Mouse (Mus musculus) left cerebral cortex, postnatal 10 days (tissue): ENCODE results near the gene Bmyc. TPM values are rescaled to one million over a fixed set of nuclear protein-coding genes. Genes with fewer than 3 reads are reported as not detected.
"Not testable (repeated sequence)": the region's sequence is repeated elsewhere in the genome, so short reads cannot be mapped to it uniquely, and the experiment has no call there.

Experiments
- DNase-seq, 2 experiments: peaks; one replicate each; pipeline ENCODE4 v3.0.0; 2021 to 2022; ENCODE audit warnings: low spot score in 2 of 2, mixed read lengths in 1 of 2; ENCODE audit errors: extremely low spot score in 1 of 2
- intact Hi-C: fragments of 180-260 bp; cut with DNase I; formaldehyde crosslinking; loops from one replicate; pipeline ENCODE4 v1.15.1; 2025
- total RNA-seq, 2 experiments: library from RNA; stranded (reverse); gene quantifications; 2 replicates each; pipeline ENCODE4 v1.2.3; 2021

Gene Bmyc
- total RNA-seq, result 10 to 100 TPM; 80.8 to 95.4 TPM

GRCm38 (mm10) chr2:25706643-25707481, at the start of gene Bmyc:
Gene Bmyc (plus strand): TSS chr2:25706739.
- DNase-seq, result peak; percentile 87 to 90
- intact Hi-C loops, result no loop called here

- DNase-seq, result peak in 1 of 2 experiments; percentile 9
- intact Hi-C loops, result no loop called here
Observed at GRCm38 (mm10) chr2:25657246-25657645, 49.3 kb upstream of the Bmyc start.

GRCm38 (mm10) chr2:25657652-25658051, 48.9 kb upstream of the Bmyc start, which contains the start of gene Lcn5:
Gene Lcn5 (plus strand): TSS chr2:25657952.
- intact Hi-C loops, result no loop called here
- DNase-seq, result no peak

GRCm38 (mm10) chr2:25660279-25660678, 46.3 kb upstream of the Bmyc start:
- intact Hi-C loops, result no loop called here
- no peak for DNase-seq

- DNase-seq, result no peak
- intact Hi-C loops, result no loop called here
Observed at GRCm38 (mm10) chr2:25661245-25661970, 45.1 kb upstream of the Bmyc start.

- peak in 1 of 2 experiments; percentile 50 for DNase-seq
- intact Hi-C loops, result no loop called here
Observed at GRCm38 (mm10) chr2:25663511-25663910, 43.0 kb upstream of the Bmyc start.

GRCm38 (mm10) chr2:25664125-25664524, 42.4 kb upstream of the Bmyc start:
- DNase-seq, result no peak
- intact Hi-C loops, result no loop called here

GRCm38 (mm10) chr2:25666516-25666915, 40.0 kb upstream of the Bmyc start:
- DNase-seq, result no peak
- intact Hi-C loops, result no loop called here

- intact Hi-C loops, result no loop called here
- DNase-seq, result no peak
Observed at GRCm38 (mm10) chr2:25676486-25676885, 30.1 kb upstream of the Bmyc start, which contains the start of gene Lcn6. Gene Lcn6 (plus strand): TSS chr2:25676786.

- no peak for DNase-seq
- intact Hi-C loops, result no loop called here
Observed at GRCm38 (mm10) chr2:25679559-25679958, 27.0 kb upstream of the Bmyc start.

GRCm38 (mm10) chr2:25682426-25682825, 24.1 kb upstream of the Bmyc start, which contains the start of gene Lcn10:
Gene Lcn10 (plus strand): TSS chr2:25682726.
- DNase-seq, result no peak
- intact Hi-C loops, result no loop called here

- DNase-seq, result no peak
- intact Hi-C loops, result no loop called here
Observed at GRCm38 (mm10) chr2:25686941-25687340, 19.6 kb upstream of the Bmyc start.

- intact Hi-C loops, result no loop called here
- DNase-seq, result peak in 1 of 2 experiments; percentile 62
Observed at GRCm38 (mm10) chr2:25694605-25695004, 11.9 kb upstream of the Bmyc start.

- DNase-seq, result no peak
- intact Hi-C loops, result no loop called here
Observed at GRCm38 (mm10) chr2:25696951-25697350, 9.6 kb upstream of the Bmyc start.

- intact Hi-C loops, result loop anchor here (2.0 kb wide), 1 partner anchor 54 kb away; no protein-coding TSS in a partner anchor
Observed at GRCm38 (mm10) chr2:25698696-25699095, 7.8 kb upstream of the Bmyc start.

GRCm38 (mm10) chr2:25699743-25700142, 6.8 kb upstream of the Bmyc start, which contains the start of gene Obp2a:
Gene Obp2a (plus strand): TSS chr2:25700043.
- intact Hi-C loops, result loop anchor here (2.0 kb wide), 1 partner anchor 53 kb away; no protein-coding TSS in a partner anchor
- not testable (repeated sequence) for DNase-seq

More at GRCm38 (mm10) chr2:25698696-25699095, 7.8 kb upstream of the Bmyc start:
- DNase-seq, result no peak

GRCm38 (mm10) chr2:25701001-25701400, 5.5 kb upstream of the Bmyc start:
- intact Hi-C loops, result no loop called here
- no peak for DNase-seq

GRCm38 (mm10) chr2:25703706-25704105, 2.8 kb upstream of the Bmyc start:
- intact Hi-C loops, result no loop called here
- no peak for DNase-seq

- intact Hi-C loops, result no loop called here
- peak; percentile 36 to 71 for DNase-seq
Observed at GRCm38 (mm10) chr2:25708121-25708520, 1.6 kb downstream of the Bmyc start.
